Mouse (Mus musculus): ENCODE measurements at regions not wholly inside any gene's neighbourhood (a gene's known extent, or its start where the extent isn't known, plus 50 kb on each side); places are given as distances from the start of the nearest gene placed in this dataset.
"Not testable (repeated sequence)": the region's sequence is repeated elsewhere in the genome, so short reads cannot be mapped to it uniquely, and the experiment has no call there.

DNA sequence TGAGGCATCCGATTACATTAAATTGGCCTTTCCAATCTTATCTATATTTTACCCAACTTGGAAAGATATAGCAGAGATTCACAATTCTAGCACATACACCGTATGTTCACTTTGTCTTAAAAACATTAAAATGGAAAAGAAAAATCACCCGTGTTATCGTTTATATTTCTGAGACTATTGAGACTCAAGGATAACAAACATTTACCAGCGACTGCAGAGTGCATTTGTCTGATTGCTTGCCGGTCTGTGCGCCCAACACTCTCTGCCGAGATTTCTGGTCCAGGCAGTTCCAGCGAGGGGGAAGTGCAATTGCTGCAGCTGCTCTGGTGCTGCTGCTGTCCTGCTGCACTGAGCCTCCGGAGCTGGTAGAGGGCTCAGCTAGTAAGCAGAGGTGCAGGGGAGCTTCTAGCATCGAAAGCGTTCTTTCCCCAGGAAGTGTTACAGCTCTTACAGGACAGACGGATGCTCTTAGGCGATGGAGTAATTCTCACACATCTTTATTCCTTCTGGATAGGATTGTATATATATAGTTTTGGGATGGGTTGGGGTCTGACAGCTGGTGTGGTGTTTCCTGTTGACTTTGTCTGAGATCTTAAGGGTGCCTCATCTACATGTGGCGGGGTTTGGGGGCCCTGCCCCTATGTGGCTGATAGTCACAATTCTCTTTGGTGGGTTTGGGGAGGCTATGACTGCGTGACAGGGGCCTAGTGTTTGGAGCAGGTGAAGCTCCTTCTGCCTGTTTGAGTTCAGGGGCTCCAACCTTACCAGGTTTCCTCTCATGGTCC, 79.7 kb upstream of the Cwc22 start:
- no peaks in the 10 kb centered on the region for H3K4me1 ChIP-seq (ENCODE audit: control insufficient read depth, insufficient read depth, low read length)
- H3K4me3 ChIP-seq (ENCODE audit: insufficient read depth, low read length): no peak overlapping the region
- H3K27ac ChIP-seq (ENCODE audit: insufficient read depth, low read depth, low read length): no peak overlapping the region
- no peak for TF ChIP-seq CTCF (IDR thresholded peaks at IDR 0.05; ENCODE audit: low read depth, low read length)
- no peak for TF ChIP-seq POLR2A (IDR thresholded peaks at IDR 0.05; ENCODE audit: borderline replicate concordance, low read depth, low read length)

GRCm38 (mm10) chr2:78024981-78025565, 78.9 kb upstream of the Cwc22 start:
- TF ChIP-seq CTCF (IDR thresholded peaks at IDR 0.05; ENCODE audit: low read depth, low read length): no peak
- TF ChIP-seq POLR2A (IDR thresholded peaks at IDR 0.05; ENCODE audit: borderline replicate concordance, low read depth, low read length): no peak
- H3K4me3 ChIP-seq (ENCODE audit: insufficient read depth, low read length): no peak overlapping the region
- H3K27ac ChIP-seq (ENCODE audit: insufficient read depth, low read depth, low read length): no peak overlapping the region
- no peaks in the 10 kb centered on the region for H3K4me1 ChIP-seq (ENCODE audit: control insufficient read depth, insufficient read depth, low read length)

DNA sequence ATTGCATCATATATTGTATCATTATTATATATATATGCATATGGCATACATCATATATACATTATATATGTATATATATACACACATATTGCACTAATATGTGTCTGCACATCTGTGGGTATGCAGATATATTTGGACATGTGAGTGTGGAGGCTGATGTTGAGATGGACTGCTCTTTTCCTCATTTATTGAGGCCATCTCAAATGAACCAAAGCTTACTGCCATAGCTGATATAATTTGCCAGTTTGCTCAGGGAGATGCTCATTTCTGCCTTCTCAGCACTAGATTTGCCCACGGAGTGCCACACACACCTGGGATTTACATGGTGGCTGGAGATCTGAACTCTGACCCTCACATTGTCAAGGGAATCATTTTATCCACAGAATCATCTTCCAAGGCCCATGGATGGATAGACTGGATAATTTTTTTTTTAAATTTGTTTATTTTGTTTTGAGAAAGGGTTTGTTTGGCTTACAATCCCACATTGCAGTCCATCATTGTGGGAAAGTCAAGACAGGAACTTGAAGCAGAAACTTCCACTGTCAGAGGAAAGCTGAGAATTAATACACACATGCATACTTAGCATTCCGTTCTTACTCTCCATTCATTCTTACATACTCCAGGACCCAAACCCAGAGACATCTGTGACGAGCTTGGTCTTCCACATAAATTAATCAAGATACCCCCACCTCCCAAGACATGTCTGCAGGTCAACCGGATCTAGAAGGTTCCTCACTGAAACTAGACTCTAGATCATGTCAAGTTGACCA, 77.9 kb upstream of the Cwc22 start:
- H3K4me1 ChIP-seq (ENCODE audit: control insufficient read depth, insufficient read depth, low read length): no peaks in the 10 kb centered on the region
- no peak overlapping the region for H3K4me3 ChIP-seq (ENCODE audit: insufficient read depth, low read length)
- H3K27ac ChIP-seq (ENCODE audit: insufficient read depth, low read depth, low read length): no peak overlapping the region
- no peak for TF ChIP-seq CTCF (IDR thresholded peaks at IDR 0.05; ENCODE audit: low read depth, low read length)
- no peak for TF ChIP-seq POLR2A (IDR thresholded peaks at IDR 0.05; ENCODE audit: borderline replicate concordance, low read depth, low read length)

DNA sequence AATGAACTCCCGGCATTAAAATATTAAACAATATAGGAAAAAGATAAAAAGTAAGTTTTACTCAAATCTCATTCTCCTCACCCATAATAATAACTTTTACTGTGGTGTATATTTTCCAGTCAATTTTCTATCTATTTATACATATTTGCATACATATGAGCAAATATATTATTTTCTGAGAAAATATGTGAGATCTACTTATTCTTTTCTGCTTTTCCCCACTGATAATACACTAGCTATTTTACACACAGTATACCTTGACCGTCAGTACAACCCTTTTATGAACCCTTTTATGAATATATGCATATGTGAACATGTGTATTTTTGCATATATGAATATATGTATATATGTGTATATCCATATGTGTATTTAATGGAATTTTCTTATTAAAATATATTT, 77.2 kb upstream of the Cwc22 start:
- Histone ChIP-seq H3K27ac (ENCODE audit: insufficient read depth, low read depth, low read length) (no peak overlapping the region), H3K4me3 (ENCODE audit: insufficient read depth, low read length) (no peak overlapping the region), H3K4me1 (ENCODE audit: control insufficient read depth, insufficient read depth, low read length) (no peaks in the 10 kb centered on the region)
- TF ChIP-seq CTCF (IDR thresholded peaks at IDR 0.05; ENCODE audit: low read depth, low read length): no peak
- TF ChIP-seq POLR2A (IDR thresholded peaks at IDR 0.05; ENCODE audit: borderline replicate concordance, low read depth, low read length): no peak

GRCm38 (mm10) chr2:78022756-78023155, 76.6 kb upstream of the Cwc22 start:
- no peak for TF ChIP-seq POLR2A (IDR thresholded peaks at IDR 0.05; ENCODE audit: borderline replicate concordance, low read depth, low read length)
- TF ChIP-seq CTCF (IDR thresholded peaks at IDR 0.05; ENCODE audit: low read depth, low read length): no peak
- Histone ChIP-seq H3K4me3 (ENCODE audit: insufficient read depth, low read length) (no peak overlapping the region), H3K27ac (ENCODE audit: insufficient read depth, low read depth, low read length) (no peak overlapping the region), H3K4me1 (ENCODE audit: control insufficient read depth, insufficient read depth, low read length) (no peaks in the 10 kb centered on the region)

- H3K4me3 ChIP-seq (ENCODE audit: insufficient read depth, low read length): no peak overlapping the region
- TF ChIP-seq POLR2A (IDR thresholded peaks at IDR 0.05; ENCODE audit: borderline replicate concordance, low read depth, low read length) (no peak), CTCF (IDR thresholded peaks at IDR 0.05; ENCODE audit: low read depth, low read length) (no peak)
These were observed 75.7 kb upstream of the Cwc22 start for GRCm38 (mm10) chr2:78021905-78022304.

DNA sequence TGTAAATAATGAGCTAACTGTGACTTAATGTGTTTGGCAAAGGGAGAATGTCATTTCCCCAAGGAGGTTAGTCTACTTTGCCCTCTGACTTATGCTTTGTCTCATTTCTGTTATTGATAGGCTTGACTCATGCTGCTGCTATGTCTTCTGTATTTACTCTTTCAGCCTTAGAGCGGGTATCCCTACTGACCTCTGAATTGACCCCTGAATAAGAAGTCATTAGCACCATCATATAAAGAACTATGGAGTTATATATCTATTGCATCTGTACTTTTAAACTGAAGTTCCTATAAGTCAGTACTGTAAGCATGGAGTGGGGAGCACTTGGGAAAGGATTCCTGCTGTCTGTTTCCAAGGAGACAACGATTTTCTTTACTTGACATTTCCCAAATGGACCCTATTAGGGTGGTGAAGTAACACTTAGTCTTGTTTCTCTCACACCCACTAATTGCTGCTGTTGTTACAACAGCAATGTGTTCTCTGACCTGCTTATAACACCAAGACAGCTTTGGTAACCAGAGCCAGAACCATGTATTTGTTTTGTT, 75.3 kb upstream of the Cwc22 start:
- no peak overlapping the region for H3K4me3 ChIP-seq (ENCODE audit: insufficient read depth, low read length)
- TF ChIP-seq CTCF (IDR thresholded peaks at IDR 0.05; ENCODE audit: low read depth, low read length) (no peak), POLR2A (IDR thresholded peaks at IDR 0.05; ENCODE audit: borderline replicate concordance, low read depth, low read length) (no peak)
- no peaks in the 10 kb centered on the region for H3K4me1 ChIP-seq (ENCODE audit: control insufficient read depth, insufficient read depth, low read length)
- no peak overlapping the region for H3K27ac ChIP-seq (ENCODE audit: insufficient read depth, low read depth, low read length)

More at GRCm38 (mm10) chr2:78021905-78022304, 75.7 kb upstream of the Cwc22 start:
- no peak overlapping the region for H3K27ac ChIP-seq (ENCODE audit: insufficient read depth, low read depth, low read length)
- no peaks in the 10 kb centered on the region for H3K4me1 ChIP-seq (ENCODE audit: control insufficient read depth, insufficient read depth, low read length)

DNA sequence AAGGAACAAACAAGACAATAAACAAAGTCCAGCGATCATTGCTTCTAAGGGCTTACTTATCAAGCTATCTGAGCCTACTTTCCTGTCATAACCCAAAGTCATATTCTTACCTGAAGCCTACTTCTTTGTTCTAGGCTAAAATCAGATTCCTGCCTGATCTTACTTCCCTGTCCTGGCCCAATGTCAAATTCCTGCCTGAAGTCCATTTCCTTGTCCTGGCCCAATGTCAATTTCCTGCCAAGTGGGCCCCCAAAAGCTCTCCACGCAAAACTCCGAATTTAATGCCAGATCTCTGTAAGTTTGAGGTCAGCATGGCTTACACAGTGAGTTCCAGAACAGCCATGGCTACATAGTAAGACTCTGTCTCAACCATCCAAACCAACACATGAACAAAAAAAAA, 74.3 kb upstream of the Cwc22 start:
- Histone ChIP-seq H3K4me3 (ENCODE audit: insufficient read depth, low read length) (no peak overlapping the region), H3K4me1 (ENCODE audit: control insufficient read depth, insufficient read depth, low read length) (no peaks in the 10 kb centered on the region), H3K27ac (ENCODE audit: insufficient read depth, low read depth, low read length) (no peak overlapping the region)
- no peak for TF ChIP-seq POLR2A (IDR thresholded peaks at IDR 0.05; ENCODE audit: borderline replicate concordance, low read depth, low read length)
- no peak for TF ChIP-seq CTCF (IDR thresholded peaks at IDR 0.05; ENCODE audit: low read depth, low read length)

DNA sequence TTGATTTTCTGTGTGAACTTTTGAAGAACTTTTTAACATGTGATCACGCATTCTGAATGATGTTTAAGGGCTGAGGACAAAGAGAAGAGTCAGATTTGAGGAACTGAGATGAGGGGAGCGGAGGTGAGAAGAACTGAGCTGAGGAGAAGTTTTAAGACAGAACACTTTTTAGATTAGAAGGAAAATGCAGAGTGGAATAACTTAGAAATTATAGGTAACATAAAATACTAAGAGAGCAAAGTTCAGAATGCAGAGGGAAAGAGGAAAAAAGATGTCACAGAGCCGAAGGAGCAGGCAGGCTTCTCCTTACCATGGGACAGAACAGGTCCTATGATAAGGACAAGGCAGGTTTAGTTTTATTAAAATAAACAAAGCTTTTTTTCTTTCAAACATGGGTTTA, 73.7 kb upstream of the Cwc22 start:
- no peaks in the 10 kb centered on the region for H3K4me1 ChIP-seq (ENCODE audit: control insufficient read depth, insufficient read depth, low read length)
- H3K4me3 ChIP-seq (ENCODE audit: insufficient read depth, low read length): no peak overlapping the region
- no peak overlapping the region for H3K27ac ChIP-seq (ENCODE audit: insufficient read depth, low read depth, low read length)
- TF ChIP-seq POLR2A (IDR thresholded peaks at IDR 0.05; ENCODE audit: borderline replicate concordance, low read depth, low read length) (no peak), CTCF (IDR thresholded peaks at IDR 0.05; ENCODE audit: low read depth, low read length) (no peak)

GRCm38 (mm10) chr2:78012441-78012840, 66.3 kb upstream of the Cwc22 start:
- not testable (repeated sequence) for H3K4me3 ChIP-seq (ENCODE audit: insufficient read depth, low read length); H3K4me1 ChIP-seq (ENCODE audit: control insufficient read depth, insufficient read depth, low read length); H3K27ac ChIP-seq (ENCODE audit: insufficient read depth, low read depth, low read length)

Data from bone marrow macrophage, adult 2 months (primary cell).